Mouse (Mus musculus) left cerebral cortex, postnatal 14 days (tissue): ENCODE data around the gene Txnrd3. TPM values are rescaled to one million over a fixed set of nuclear protein-coding genes. Genes with fewer than 3 reads are reported as not detected.

ENCODE experiments used
- DNase-seq, 2 experiments: peaks; one replicate each; pipeline ENCODE4 v3.0.0; 2021 to 2022; ENCODE audit warnings: low spot score in 2 of 2, mixed read lengths in 1 of 2
- intact Hi-C: fragments of 180-260 bp; cut with DNase I; formaldehyde crosslinking; loops from one replicate; pipeline ENCODE4 v1.15.1; 2025
- total RNA-seq, 2 experiments: library from RNA; stranded (reverse); gene quantifications; 2 replicates each; pipeline ENCODE4 v1.2.3; 2021

The Txnrd3 gene
- total RNA-seq, 2 experiments from 2014 or later: 4.8 to 5.2 TPM

DNA sequence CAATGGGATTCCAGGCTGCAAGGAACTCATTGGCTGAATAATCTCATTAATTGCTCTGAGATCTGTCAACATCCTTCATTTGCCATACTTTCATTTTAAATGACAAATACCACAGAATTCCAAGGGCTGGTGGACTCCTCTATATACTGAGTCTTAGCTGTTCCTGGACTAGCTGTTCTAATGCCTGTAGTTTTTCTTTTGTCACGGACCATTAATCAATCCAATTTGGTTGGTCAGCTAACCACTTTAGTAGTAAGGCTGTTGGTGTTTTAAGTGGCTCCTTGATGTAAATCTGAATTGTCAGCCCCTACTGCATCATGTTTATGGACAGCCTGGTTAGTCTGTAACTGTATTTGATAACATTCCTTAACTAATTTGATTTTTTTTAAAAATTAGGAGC, 43.3 kb downstream of the Txnrd3 start:
- no peak for DNase-seq
- intact Hi-C loops: no loop called here

DNA sequence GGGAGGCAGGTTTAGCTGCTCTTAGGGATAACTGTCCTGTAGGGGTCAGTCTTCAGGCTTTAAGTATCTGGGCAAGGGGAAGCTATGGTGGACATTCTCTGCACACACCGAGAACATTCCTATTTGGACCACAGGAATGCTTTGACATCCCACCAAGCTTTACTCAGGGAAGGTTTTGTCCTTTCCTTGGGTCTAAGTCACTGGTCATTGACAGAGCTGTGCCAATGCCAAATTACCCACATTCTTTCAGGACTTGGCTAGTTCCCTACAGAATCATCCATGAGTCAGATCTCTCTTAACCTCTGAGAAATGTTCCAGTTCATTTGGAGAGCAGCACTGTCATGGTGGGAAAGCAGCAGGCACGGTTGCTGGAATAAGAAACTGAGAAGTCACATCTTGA, 62.8 kb downstream of the Txnrd3 start:
- intact Hi-C loops: no loop called here
- no peak for DNase-seq

DNA sequence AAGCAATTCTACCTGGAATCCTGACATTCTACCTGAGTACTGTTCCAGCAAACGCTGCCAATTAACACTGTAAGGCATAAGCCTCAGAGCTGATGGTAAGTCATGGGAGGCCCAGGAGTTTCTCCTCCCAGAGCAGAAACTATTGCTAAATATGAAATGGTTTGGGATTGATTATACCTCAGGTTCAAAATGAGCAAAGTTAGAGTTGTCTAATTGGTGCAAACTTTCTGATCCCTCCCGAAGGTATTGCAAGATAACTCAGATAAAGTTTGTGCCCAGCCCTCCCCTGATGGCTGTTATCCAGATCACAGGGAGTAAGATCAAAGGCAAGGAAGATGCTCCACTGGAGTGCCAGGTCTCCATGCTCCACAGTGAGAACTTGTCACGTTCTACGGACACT, 63.5 kb downstream of the Txnrd3 start, which contains the start of gene Vmn1r40:
Gene Vmn1r40 (plus strand): TSS at position 301 of the 400 bp plus-strand sequence.
- DNase-seq: no peak
- intact Hi-C loops: no loop called here

DNA sequence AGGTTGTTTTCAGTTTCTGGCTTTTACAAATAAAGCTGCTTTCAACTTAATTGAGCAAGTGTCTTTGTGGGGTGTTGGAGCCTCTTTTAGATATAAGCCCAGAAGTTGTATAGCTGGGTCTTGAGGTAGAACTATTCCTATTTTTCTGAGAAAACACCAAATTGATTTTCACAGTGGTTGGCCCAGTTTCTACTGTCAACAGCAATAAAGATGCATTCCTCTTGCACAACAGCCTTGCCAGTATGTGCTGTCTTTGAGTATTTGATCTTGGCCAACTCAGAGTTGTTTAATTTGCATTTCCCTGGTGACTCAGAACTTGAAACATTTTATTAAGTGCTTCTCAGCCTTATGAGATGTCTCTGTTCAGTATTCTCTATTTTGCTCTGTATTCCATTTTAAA, 74.3 kb downstream of the Txnrd3 start:
- intact Hi-C loops: no loop called here
- DNase-seq: no peak

Other genes with a start within 250 kb of the Txnrd3 start
- gene Chchd6, start 48.3 kb upstream of the Txnrd3 start, total RNA-seq: 10 to 100 TPM; 86.4 to 86.6 TPM
- gene Vmn1r40, start 63.6 kb downstream of the Txnrd3 start, total RNA-seq: not detected
- not detected for gene Vmn1r41, start 96.8 kb downstream of the Txnrd3 start, total RNA-seq
- gene Vmn1r42, start 232.4 kb downstream of the Txnrd3 start, total RNA-seq: not detected
- not detected for gene Vmn1r43, start 232.4 kb downstream of the Txnrd3 start, total RNA-seq
- not detected for gene Vmn1r44, start 239.7 kb downstream of the Txnrd3 start, total RNA-seq